Mouse (Mus musculus) hindbrain, embryonic 16.5 days (tissue): ENCODE results near the gene Cd33. TPM values are rescaled to one million over a fixed set of nuclear protein-coding genes. Genes with fewer than 3 reads are reported as not detected.
A peak's percentile ranks its signal among the peaks of the same experiment; 100 is the strongest.

Source experiments
- ATAC-seq: fragments of 200-750 bp; cut with Nextera tagmentation; 2 replicates; pipeline ENCODE4 v1.8.0; 2017; ENCODE audit warnings: moderate TSS enrichment, moderate library complexity
- H3K27ac ChIP-seq: fragments of 300-500 bp; sonication (generic); 2 replicates; pipeline ENCODE4 v1.5.1; 2014; ENCODE audit warnings: low read depth, mild to moderate bottlenecking, control low read depth, low read length, moderate library complexity
- H3K27me3 ChIP-seq: fragments of 300-500 bp; sonication (generic); replicated peaks from 2 replicates; pipeline ENCODE4 v1.6.1; 2014; ENCODE audit warnings: low read length; ENCODE audit not compliant: control insufficient read depth, insufficient read depth
- H3K36me3 ChIP-seq: fragments of 300-500 bp; sonication (generic); 2 replicates; pipeline ENCODE4 v1.6.1; 2014; ENCODE audit warnings: mild to moderate bottlenecking, low read length, moderate library complexity, mixed read lengths; ENCODE audit not compliant: control insufficient read depth, insufficient read depth
- H3K4me1 ChIP-seq: fragments of 300-500 bp; sonication (generic); 2 replicates; pipeline ENCODE4 v1.6.1; 2014; ENCODE audit warnings: low read depth, low read length; ENCODE audit not compliant: control insufficient read depth, insufficient read depth
- H3K4me2 ChIP-seq: fragments of 300-500 bp; sonication (generic); 2 replicates; pipeline ENCODE4 v1.6.1; 2014; ENCODE audit warnings: mild to moderate bottlenecking, low read length, control low read depth, moderate library complexity
- H3K4me3 ChIP-seq: fragments of 300-500 bp; sonication (generic); 2 replicates; pipeline ENCODE4 v1.5.1; 2014; ENCODE audit warnings: mild to moderate bottlenecking, low read length, control low read depth, moderate library complexity
- H3K9ac ChIP-seq: fragments of 300-500 bp; sonication (generic); 2 replicates; pipeline ENCODE4 v1.6.1; 2014; ENCODE audit warnings: low read depth, mild to moderate bottlenecking, control low read depth, low read length, moderate library complexity
- H3K9me3 ChIP-seq: fragments of 300-500 bp; sonication (generic); 2 replicates; pipeline ENCODE4 v1.6.1; 2014; ENCODE audit warnings: mild to moderate bottlenecking, low read length, moderate library complexity; ENCODE audit not compliant: control insufficient read depth
- WGBS: fragments of 180-500 bp; shearing (Covaris S2); extraction: QIAGEN DNeasy Blood & Tissue Kit; methylation state at CpG from one replicate; pipeline ENCODE4 v1.1.7; 2014; 5-methylcytosine and 5-hydroxymethylcytosine counted together
- polyA plus RNA-seq: library from polyadenylated mRNA; unstranded; fragments of >200 nt; fragmentation: Nextera tagmentation; extraction: Ambion mirVana; gene quantifications from 2 replicates; pipeline ENCODE4 v1.2.1, GENCODE M21; 2015

The Cd33 gene
- polyA plus RNA-seq, 1 experiment from 2014 or later: 1.9 TPM

GRCm38 (mm10) chr7:43530216-43530785, 13.9 kb downstream of the Cd33 start:
- no peak overlapping the region for H3K4me2 ChIP-seq
- no peaks in the 10 kb centered on the region for H3K9me3 ChIP-seq
- H3K27ac ChIP-seq: no peak overlapping the region
- no peak for ATAC-seq
- no peak overlapping the region for H3K9ac ChIP-seq
- no peak overlapping the region for H3K4me3 ChIP-seq
- WGBS: 71% methylated on average over 8 of the region's 8 CpGs
- no peaks in the 10 kb centered on the region for H3K27me3 ChIP-seq
- H3K36me3 ChIP-seq: no peaks in the 10 kb centered on the region
- no peaks in the 10 kb centered on the region for H3K4me1 ChIP-seq

DNA sequence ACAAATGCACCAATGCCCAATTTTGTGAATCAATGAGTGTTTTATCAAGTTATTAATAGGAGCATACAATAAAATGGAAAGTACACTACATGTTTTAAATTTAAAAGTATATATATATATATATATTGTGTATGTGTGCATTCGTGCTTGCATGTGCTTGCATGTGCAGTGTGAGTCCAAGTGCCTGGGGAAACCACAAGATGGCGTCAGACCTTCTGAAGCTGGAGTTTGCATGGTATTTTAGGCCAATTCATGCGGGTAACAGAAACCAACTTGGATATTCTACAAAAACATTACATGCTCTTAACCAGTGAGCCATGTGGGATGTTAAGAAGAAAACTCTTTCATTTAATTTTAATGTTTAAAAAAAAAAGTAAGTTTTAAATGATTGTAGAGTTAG, 18.9 kb downstream of the Cd33 start:
- 62% methylated on average over 3 of the region's 3 CpGs for WGBS
- no peak overlapping the region for H3K9ac ChIP-seq
- no peaks in the 10 kb centered on the region for H3K36me3 ChIP-seq
- no peaks in the 10 kb centered on the region for H3K4me1 ChIP-seq
- no peak overlapping the region for H3K27ac ChIP-seq
- H3K4me3 ChIP-seq: no peak overlapping the region
- H3K27me3 ChIP-seq: no peaks in the 10 kb centered on the region
- H3K9me3 ChIP-seq: no peaks in the 10 kb centered on the region
- ATAC-seq: no peak
- H3K4me2 ChIP-seq: no peak overlapping the region

DNA sequence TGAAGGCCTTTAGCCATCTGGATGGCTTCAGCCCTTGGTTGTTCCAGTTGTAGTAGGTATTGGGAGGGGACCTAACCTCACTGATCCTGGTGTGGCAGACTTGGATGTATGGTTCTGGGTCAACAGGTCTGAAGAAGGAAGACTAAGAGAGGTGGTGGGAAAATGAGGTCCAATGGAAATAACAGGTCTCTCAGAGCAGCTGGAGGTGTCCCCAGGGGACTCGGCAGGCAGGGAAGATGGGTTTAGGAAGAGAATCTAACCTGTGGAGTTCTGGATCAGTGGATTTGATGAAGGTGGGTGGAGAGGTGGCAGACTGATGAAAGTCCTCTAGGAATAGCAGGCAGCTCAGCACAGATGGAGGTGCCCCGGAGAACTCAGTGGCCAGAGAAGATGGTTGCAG, 21.5 kb downstream of the Cd33 start:
- H3K4me3 ChIP-seq: no peak overlapping the region
- H3K36me3 ChIP-seq: no peaks in the 10 kb centered on the region
- 93% methylated on average over 2 of the region's 2 CpGs for WGBS
- H3K27ac ChIP-seq: no peak overlapping the region
- H3K27me3 ChIP-seq: no peaks in the 10 kb centered on the region
- H3K9me3 ChIP-seq: no peaks in the 10 kb centered on the region
- H3K4me1 ChIP-seq: no peaks in the 10 kb centered on the region
- ATAC-seq: no peak
- no peak overlapping the region for H3K9ac ChIP-seq
- no peak overlapping the region for H3K4me2 ChIP-seq

GRCm38 (mm10) chr7:43518341-43518740, 25.9 kb downstream of the Cd33 start:
- H3K27me3 ChIP-seq: no peaks in the 10 kb centered on the region
- no peaks in the 10 kb centered on the region for H3K4me1 ChIP-seq
- H3K9me3 ChIP-seq: no peaks in the 10 kb centered on the region
- no peak overlapping the region for H3K4me3 ChIP-seq
- H3K9ac ChIP-seq: no peak overlapping the region
- no peak overlapping the region for H3K27ac ChIP-seq
- no peak overlapping the region for H3K4me2 ChIP-seq
- no peak for ATAC-seq
- WGBS: 81% methylated on average over 15 of the region's 15 CpGs
- H3K36me3 ChIP-seq: no peaks in the 10 kb centered on the region

DNA sequence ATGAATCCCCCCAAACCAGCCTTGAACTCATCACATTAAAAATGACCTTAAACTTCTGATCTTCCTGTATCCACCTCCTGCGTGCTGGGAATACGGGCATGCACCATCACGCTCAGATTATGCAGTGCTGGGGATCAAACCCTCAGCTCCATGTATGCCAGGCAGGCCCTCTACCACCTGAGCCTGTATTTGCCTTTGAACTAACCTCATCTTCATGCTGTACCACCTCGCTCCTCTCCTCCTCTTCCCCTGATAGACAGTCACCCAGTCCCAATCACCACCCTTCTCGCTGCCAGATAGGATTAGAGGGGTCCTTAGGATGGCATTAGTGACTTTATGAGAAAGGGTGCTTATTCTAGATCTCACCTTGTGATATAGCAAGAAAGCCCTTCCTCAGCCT, 29.2 kb downstream of the Cd33 start:
- Histone ChIP-seq H3K27me3 (no peaks in the 10 kb centered on the region), H3K4me1 (no peaks in the 10 kb centered on the region), H3K4me2 (no peak overlapping the region), H3K9me3 (no peaks in the 10 kb centered on the region), H3K4me3 (no peak overlapping the region), H3K9ac (no peak overlapping the region), H3K27ac (no peak overlapping the region), H3K36me3 (no peaks in the 10 kb centered on the region)
- 87% methylated on average over 5 of the region's 5 CpGs for whole genome bisulfite sequencing
- ATAC-seq: no peak

DNA sequence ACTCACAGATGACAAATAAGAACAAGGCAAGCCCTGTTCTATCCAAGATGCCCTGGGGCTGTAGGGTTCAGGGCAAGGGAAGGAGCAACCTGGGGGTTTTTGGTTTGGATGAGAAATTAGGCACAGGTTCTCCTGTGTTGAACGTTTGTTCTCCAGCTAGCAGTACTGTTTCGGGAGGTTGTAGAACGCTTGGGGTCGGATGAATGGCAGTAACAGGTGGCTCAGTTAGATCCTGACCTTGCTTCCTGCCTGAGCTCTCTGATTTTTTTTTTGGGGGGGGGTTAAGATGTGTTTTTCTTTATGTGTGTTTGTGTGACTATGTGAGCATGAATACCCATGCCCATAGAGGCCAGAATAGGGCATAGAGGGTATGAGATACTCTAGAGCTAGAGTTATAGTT, 31.7 kb downstream of the Cd33 start:
- no peak for ATAC-seq
- Histone ChIP-seq H3K9me3 (no peaks in the 10 kb centered on the region), H3K27ac (no peak overlapping the region), H3K9ac (no peak overlapping the region), H3K36me3 (no peaks in the 10 kb centered on the region), H3K4me1 (no peaks in the 10 kb centered on the region), H3K4me3 (no peak overlapping the region), H3K27me3 (no peaks in the 10 kb centered on the region), H3K4me2 (no peak overlapping the region)
- WGBS: 81% methylated on average over 4 of the region's 4 CpGs

GRCm38 (mm10) chr7:43511707-43512478, 32.3 kb downstream of the Cd33 start:
- H3K27me3 ChIP-seq: no peaks in the 10 kb centered on the region
- H3K9ac ChIP-seq: no peak overlapping the region
- H3K4me2 ChIP-seq: no peak overlapping the region
- no peak overlapping the region for H3K4me3 ChIP-seq
- no peaks in the 10 kb centered on the region for H3K9me3 ChIP-seq
- no peaks in the 10 kb centered on the region for H3K4me1 ChIP-seq
- no peaks in the 10 kb centered on the region for H3K36me3 ChIP-seq
- WGBS: 66% methylated on average over 4 of the region's 4 CpGs
- no peak overlapping the region for H3K27ac ChIP-seq
- no peak for ATAC-seq

DNA sequence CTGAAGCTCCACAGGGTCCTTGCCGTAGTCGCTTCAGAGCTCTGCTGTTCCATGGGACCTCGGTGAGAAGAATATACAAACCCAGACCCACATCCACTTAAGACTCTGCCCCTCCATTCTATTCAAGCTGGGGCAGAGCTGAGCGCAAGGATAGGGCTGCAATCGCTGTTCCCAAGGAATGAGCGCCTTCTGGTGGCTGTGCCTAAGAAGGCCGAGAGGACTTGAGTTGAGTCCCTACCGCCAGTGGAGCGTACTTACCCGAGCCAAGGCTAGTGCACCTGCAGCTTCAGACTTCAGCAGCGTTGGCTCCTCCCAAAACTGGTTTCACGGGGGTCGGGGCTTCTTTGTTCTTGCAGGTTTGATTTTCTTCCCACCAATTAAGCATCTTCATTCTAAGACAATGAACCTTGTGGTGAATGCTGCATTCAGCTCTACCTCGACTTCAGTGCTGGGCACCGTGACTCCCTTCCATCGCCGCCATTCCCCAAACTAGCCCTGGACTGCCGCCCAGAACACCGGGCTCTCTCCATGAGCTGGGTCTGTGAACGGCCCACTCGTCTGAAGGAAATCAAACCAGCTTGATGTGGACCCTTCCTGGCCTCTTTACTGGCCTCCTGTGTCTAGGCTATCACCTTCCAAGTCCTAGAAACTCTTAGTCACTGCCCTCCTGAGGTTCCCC, 48.7 kb downstream of the Cd33 start:
- WGBS: 9% methylated on average over 21 of the region's 21 CpGs
- 0 out of 2 replicates have a peak overlapping the region, but pooled peaks have one; percentile 5 for H3K4me3 ChIP-seq
- peak; percentile 79 for ATAC-seq
- no peak overlapping the region for H3K27ac ChIP-seq
- H3K36me3 ChIP-seq: no peaks in the 10 kb centered on the region
- H3K4me1 ChIP-seq: no peaks in the 10 kb centered on the region
- peak overlapping the region; percentile 42 for H3K4me2 ChIP-seq
- no peaks in the 10 kb centered on the region for H3K9me3 ChIP-seq
- no peak overlapping the region for H3K9ac ChIP-seq
- no peaks in the 10 kb centered on the region for H3K27me3 ChIP-seq

GRCm38 (mm10) chr7:43490861-43491260, 53.4 kb downstream of the Cd33 start:
- WGBS: 65% methylated on average over 9 of the region's 9 CpGs
- no peak overlapping the region for H3K4me3 ChIP-seq

More at GRCm38 (mm10) chr7:43490861-43491260, 53.4 kb downstream of the Cd33 start:
- Histone ChIP-seq H3K9ac (no peak overlapping the region), H3K36me3 (no peaks in the 10 kb centered on the region), H3K9me3 (no peaks in the 10 kb centered on the region), H3K27ac (no peak overlapping the region), H3K27me3 (no peaks in the 10 kb centered on the region), H3K4me1 (peaks cover 7% of the 10 kb centered on the region), H3K4me2 (peak overlapping the region; percentile 66)
- no peak for ATAC-seq
